Mouse (Mus musculus) midbrain, postnatal 0 days (tissue): ENCODE data around the gene Ube2q1. TPM values are rescaled to one million over a fixed set of nuclear protein-coding genes. Genes with fewer than 3 reads are reported as not detected.

ENCODE experiments used
- ATAC-seq: fragments of 200-750 bp; cut with Nextera tagmentation; 2 replicates; pipeline ENCODE4 v1.8.0; 2017; ENCODE audit warnings: moderate number of reproducible peaks, mild to moderate bottlenecking, moderate TSS enrichment, moderate library complexity; ENCODE audit not compliant: low FRiP score
- DNase-seq: peaks from one replicate; pipeline ENCODE4 v3.0.0-alpha.2; 2015; ENCODE audit warnings: low spot score
- H3K27ac ChIP-seq: fragments of 300-500 bp; sonication (generic); 2 replicates; pipeline ENCODE4 v1.5.1; 2014; ENCODE audit warnings: low read depth, mild to moderate bottlenecking, low read length, mixed read lengths
- H3K27me3 ChIP-seq: fragments of 300-500 bp; sonication (generic); 2 replicates; pipeline ENCODE4 v1.6.1; 2014; ENCODE audit warnings: low read length, control low read depth, mixed read lengths; ENCODE audit not compliant: insufficient read depth
- H3K36me3 ChIP-seq: fragments of 300-500 bp; sonication (generic); 2 replicates; pipeline ENCODE4 v1.6.1; 2014; ENCODE audit warnings: low read length, control low read depth, mixed read lengths; ENCODE audit not compliant: insufficient read depth
- H3K4me1 ChIP-seq: fragments of 300-500 bp; sonication (generic); 2 replicates; pipeline ENCODE4 v1.6.1; 2014; ENCODE audit warnings: mild to moderate bottlenecking, control low read depth, antibody characterized with exemption, low read length, mixed read lengths; ENCODE audit not compliant: insufficient read depth
- H3K4me2 ChIP-seq: fragments of 300-500 bp; sonication (generic); 2 replicates; pipeline ENCODE4 v1.6.1; 2014; ENCODE audit warnings: low read depth, mild to moderate bottlenecking, low read length, mixed read lengths; ENCODE audit not compliant: poor library complexity, severe bottlenecking
- H3K4me3 ChIP-seq: fragments of 300-500 bp; sonication (generic); 2 replicates; pipeline ENCODE4 v1.5.1; 2014; ENCODE audit warnings: low read depth, mild to moderate bottlenecking, low read length, moderate library complexity
- H3K9ac ChIP-seq: fragments of 300-500 bp; sonication (generic); replicated peaks from 2 replicates; pipeline ENCODE4 v1.6.1; 2014; ENCODE audit warnings: mild to moderate bottlenecking, low read length, moderate library complexity, mixed read lengths; ENCODE audit not compliant: poor library complexity, severe bottlenecking
- H3K9me3 ChIP-seq: fragments of 300-500 bp; sonication (generic); 2 replicates; pipeline ENCODE4 v1.6.1; 2016; ENCODE audit warnings: low read length, control low read depth
- CTCF ChIP-seq: IDR thresholded peaks from 2 replicates; pipeline ENCODE4 v1.5.1; 2016; ENCODE audit warnings: antibody characterized with exemption, mild to moderate bottlenecking
- WGBS: fragments of 180-500 bp; shearing (Covaris S2); extraction: QIAGEN DNeasy Blood & Tissue Kit; methylation state at CpG from one replicate; pipeline ENCODE4 v1.1.7; 2014; 5-methylcytosine and 5-hydroxymethylcytosine counted together
- polyA plus RNA-seq: library from polyadenylated mRNA; unstranded; fragments of >200 nt; fragmentation: Nextera tagmentation; extraction: Ambion mirVana; gene quantifications from 2 replicates; pipeline ENCODE4 v1.2.1, GENCODE M21; 2015
- total RNA-seq: library from RNA; depleted of rRNA; stranded (reverse); fragments of >200 nt; gene quantifications from 2 replicates; pipeline ENCODE4 v1.2.3, GENCODE M21; 2014

Ube2q1 gene
- total and polyA plus RNA-seq, 2 experiments from 2014 or later, result 9.4 to 62.2 TPM

GRCm38 (mm10) chr3:89801507-89801847 lies 28.1 kb downstream of the Ube2q1 start:
- ATAC-seq (no peak), DNase-seq (no peak)
- H3K4me3 ChIP-seq, result no peak overlapping the region
- no peak overlapping the region for H3K27ac ChIP-seq
- H3K27me3 ChIP-seq, result no peaks in the 10 kb centered on the region
- H3K4me2 ChIP-seq, result no peak overlapping the region
- no peaks in the 10 kb centered on the region for H3K36me3 ChIP-seq
- no peak overlapping the region for H3K9ac ChIP-seq
- no peaks in the 10 kb centered on the region for H3K4me1 ChIP-seq
- WGBS, result 49% methylated on average over 3 of the region's 3 CpGs
- H3K9me3 ChIP-seq, result no peaks in the 10 kb centered on the region
- no peak for TF ChIP-seq CTCF

DNA sequence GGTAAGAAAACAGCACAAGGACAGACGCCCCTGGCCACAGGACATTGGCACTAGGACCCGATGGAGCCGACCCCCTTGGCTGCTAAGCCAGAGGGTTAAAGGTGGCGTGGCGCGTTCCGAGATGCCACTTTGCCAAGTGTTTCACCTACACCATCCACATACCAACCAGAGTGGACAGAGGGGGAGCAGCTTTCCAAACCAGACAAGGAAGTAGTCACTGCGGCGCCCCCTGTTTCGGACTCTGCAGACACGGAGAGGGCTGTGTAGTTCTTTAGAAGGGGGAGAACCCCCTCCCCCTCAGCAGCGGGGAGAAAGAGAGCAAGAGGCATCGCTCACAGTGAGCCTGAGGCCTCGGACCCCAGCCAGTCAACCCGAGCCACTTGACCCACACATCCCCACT lies 29.5 kb downstream of the Ube2q1 start:
- Histone ChIP-seq H3K27ac (no peak overlapping the region), H3K36me3 (no peaks in the 10 kb centered on the region), H3K9me3 (no peaks in the 10 kb centered on the region), H3K4me1 (no peaks in the 10 kb centered on the region), H3K4me2 (no peak overlapping the region), H3K9ac (no peak overlapping the region), H3K4me3 (no peak overlapping the region), H3K27me3 (no peaks in the 10 kb centered on the region)
- TF ChIP-seq CTCF, result no peak
- ATAC-seq (no peak), DNase-seq (no peak)
- 77% methylated on average over 14 of the region's 15 CpGs for WGBS

GRCm38 (mm10) chr3:89805179-89805578 lies 31.8 kb downstream of the Ube2q1 start:
- Histone ChIP-seq H3K4me2 (no peak overlapping the region), H3K4me1 (no peaks in the 10 kb centered on the region), H3K36me3 (no peaks in the 10 kb centered on the region), H3K4me3 (no peak overlapping the region), H3K27ac (no peak overlapping the region), H3K27me3 (no peaks in the 10 kb centered on the region), H3K9me3 (no peaks in the 10 kb centered on the region), H3K9ac (no peak overlapping the region)
- ATAC-seq (no peak), DNase-seq (no peak)
- 80% methylated on average over 4 of the region's 4 CpGs for WGBS
- no peak for TF ChIP-seq CTCF

DNA sequence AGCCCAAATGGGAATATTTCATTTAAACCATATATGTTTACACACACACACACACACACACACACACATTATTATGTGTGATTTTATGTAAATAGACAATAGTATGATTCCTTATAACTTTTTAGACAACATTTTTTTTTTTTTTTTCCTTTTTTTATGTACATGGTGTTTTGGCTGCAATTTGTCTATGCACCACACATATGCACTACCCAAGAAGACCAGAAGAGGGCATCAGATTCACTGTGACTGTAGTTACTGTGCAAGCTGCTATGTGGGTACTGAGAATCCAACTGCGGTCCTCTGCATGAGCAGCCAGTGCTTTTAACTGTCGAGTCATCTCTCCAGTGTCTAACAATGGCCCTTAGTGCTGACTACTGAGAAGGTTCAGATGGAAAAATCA lies 33.3 kb downstream of the Ube2q1 start:
- ATAC-seq (no peak), DNase-seq (no peak)
- 81% methylated on average over 2 of the region's 2 CpGs for WGBS
- H3K27ac ChIP-seq, result no peak overlapping the region
- H3K27me3 ChIP-seq, result no peaks in the 10 kb centered on the region
- no peaks in the 10 kb centered on the region for H3K4me1 ChIP-seq
- H3K9ac ChIP-seq, result no peak overlapping the region
- H3K4me3 ChIP-seq, result no peak overlapping the region
- 0 out of 2 replicates have a peak, but pooled peaks cover 3% of the 10 kb centered on the region for H3K9me3 ChIP-seq
- no peaks in the 10 kb centered on the region for H3K36me3 ChIP-seq
- no peak for TF ChIP-seq CTCF
- H3K4me2 ChIP-seq, result no peak overlapping the region

DNA sequence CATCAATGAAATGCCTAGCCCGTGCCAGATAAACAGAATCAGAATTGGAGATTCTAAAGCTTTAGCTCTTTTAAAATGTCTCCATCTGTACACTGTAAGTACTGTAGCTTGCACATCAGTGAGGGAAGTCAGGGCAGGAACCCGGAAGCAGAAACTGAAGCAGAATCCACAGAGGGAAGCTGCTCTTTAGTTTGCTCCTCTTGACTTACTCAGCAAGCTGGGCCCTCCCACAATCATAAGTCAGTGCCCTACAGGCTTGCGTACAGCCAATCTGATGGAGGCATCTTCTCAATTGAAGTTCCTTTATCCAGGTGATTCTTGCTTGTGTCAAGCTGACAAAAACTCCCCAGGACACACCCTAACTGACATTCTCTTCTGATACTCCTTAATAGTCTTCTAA lies 33.8 kb downstream of the Ube2q1 start:
- H3K27me3 ChIP-seq, result no peaks in the 10 kb centered on the region
- no peaks in the 10 kb centered on the region for H3K36me3 ChIP-seq
- no peak for DNase-seq
- WGBS, result 95% methylated on average over 3 of the region's 3 CpGs
- no peak for ATAC-seq
- H3K4me3 ChIP-seq, result no peak overlapping the region
- no peak overlapping the region for H3K4me2 ChIP-seq
- H3K9me3 ChIP-seq, result 0 out of 2 replicates have a peak, but pooled peaks cover 3% of the 10 kb centered on the region
- TF ChIP-seq CTCF, result no peak
- H3K9ac ChIP-seq, result no peak overlapping the region
- no peak overlapping the region for H3K27ac ChIP-seq
- H3K4me1 ChIP-seq, result no peaks in the 10 kb centered on the region

DNA sequence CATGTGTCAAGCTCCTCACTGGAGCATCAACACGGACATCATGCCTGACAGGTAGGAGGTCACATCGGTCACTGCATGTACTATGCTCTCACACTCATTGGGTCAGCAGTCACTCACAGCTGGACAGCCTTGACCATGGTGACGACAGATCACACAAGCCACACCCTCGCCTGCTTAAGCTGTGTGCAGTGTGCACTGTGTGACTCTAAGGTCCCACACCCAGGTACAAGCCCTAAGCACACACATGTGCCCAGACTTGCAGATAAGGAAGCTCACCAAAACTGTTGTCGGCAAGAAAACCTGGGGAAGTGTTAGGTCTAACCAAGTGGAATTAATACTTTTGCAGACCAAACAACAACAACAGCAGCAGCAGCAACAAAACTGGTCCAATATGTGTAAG lies 34.5 kb downstream of the Ube2q1 start:
- no peak for DNase-seq
- Histone ChIP-seq H3K4me1 (no peaks in the 10 kb centered on the region), H3K9ac (no peak overlapping the region), H3K27ac (no peak overlapping the region), H3K27me3 (no peaks in the 10 kb centered on the region), H3K9me3 (0 out of 2 replicates have a peak, but pooled peaks cover 3% of the 10 kb centered on the region), H3K4me3 (no peak overlapping the region), H3K4me2 (no peak overlapping the region), H3K36me3 (no peaks in the 10 kb centered on the region)
- TF ChIP-seq CTCF, result no peak
- no peak for ATAC-seq
- WGBS, result 87% methylated on average over 5 of the region's 5 CpGs
